Mouse (Mus musculus) CD8-positive naive resting alpha-beta T cell, adult 2 months (primary cell): Measurements from ENCODE around the gene Serpina3c.
"Not testable (repeated sequence)": the region's sequence is repeated elsewhere in the genome, so short reads cannot be mapped to it uniquely, and the experiment has no call there.

Source experiments
- DNase-seq, 2 experiments: peaks; one replicate each; pipeline ENCODE4 v3.0.0; 2022; ENCODE audit warnings: low read depth in 2 of 2, low spot score in 2 of 2

Serpina3c gene

DNA sequence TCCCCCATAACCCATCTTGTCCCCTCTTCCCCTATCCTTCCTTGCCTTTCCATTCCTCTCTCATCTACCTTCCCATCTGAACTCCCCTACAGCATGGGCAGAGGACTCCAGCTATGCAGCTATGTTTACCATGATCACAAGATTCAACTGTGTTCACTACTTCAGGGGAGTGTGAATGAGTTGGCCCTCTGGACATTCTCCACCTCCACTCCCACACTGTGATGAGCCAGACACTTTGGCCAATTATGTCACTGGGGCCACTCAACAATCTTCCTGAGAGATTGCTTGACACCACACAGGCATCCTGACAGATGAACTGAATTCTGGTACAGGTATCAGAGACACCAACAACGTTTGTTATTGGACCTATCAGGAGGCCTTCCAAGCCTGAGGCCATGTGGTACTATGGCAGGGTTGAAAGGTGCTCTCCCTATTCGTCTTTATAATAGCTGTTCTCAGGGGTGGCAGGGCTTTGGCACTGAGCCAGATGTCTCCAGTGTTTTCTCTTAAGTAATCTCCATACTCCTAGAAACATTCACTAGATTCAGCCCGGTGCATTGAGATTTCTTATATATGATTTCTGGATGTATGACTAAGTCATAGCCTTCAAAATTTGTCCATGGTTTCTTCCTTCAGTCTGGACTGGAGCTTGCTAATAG lies 38.6 kb downstream of the Serpina3c start:
- DNase-seq = no peak

GRCm38 (mm10) chr12:104112333-104112732 lies 41.3 kb downstream of the Serpina3c start, which contains the start of gene Serpina3a:
Gene Serpina3a, plus strand, starts transcription at chr12:104112724.
- DNase-seq = not testable (repeated sequence)

GRCm38 (mm10) chr12:104108507-104108906 lies 45.2 kb downstream of the Serpina3c start:
- no peak for DNase-seq

DNA sequence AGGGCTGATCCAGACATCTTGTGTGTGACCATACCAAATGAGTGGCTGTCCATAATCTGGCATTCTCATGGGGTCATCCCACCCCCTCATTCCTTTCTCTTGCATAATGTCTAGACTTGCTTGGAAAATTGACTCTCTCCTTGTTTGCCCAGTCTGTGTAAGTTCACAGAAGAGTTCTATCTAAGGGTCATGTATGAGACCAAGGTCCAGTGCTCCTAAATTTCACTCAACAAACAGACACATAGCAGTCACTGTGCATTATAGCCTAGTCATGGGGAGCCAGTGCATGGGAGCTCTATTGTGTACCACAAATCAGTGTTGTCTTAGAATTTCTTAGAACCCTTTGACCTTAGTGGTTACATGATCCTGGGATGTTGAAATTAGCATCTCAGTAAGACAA lies 46.8 kb downstream of the Serpina3c start:
- no peak for DNase-seq

- no peak for DNase-seq
Observed at GRCm38 (mm10) chr12:104105847-104106246, 47.8 kb downstream of the Serpina3c start.

GRCm38 (mm10) chr12:104100768-104101167 lies 52.9 kb downstream of the Serpina3c start, which contains the start of gene Serpina5:
Gene Serpina5, plus strand, starts transcription at chr12:104101113.
- no peak for DNase-seq
